Mouse (Mus musculus) neutrophil, adult 65 days (primary cell): ENCODE data around the gene Srrd. TPM values are rescaled to one million over a fixed set of nuclear protein-coding genes. Genes with fewer than 3 reads are reported as not detected.

ENCODE experiments used
- total RNA-seq: library from RNA; stranded (reverse); gene quantifications from 2 replicates; pipeline ENCODE4 v1.2.4, GENCODE M21; 2023

The Srrd gene
- total RNA-seq: 28.2 and 31.0 TPM in 2 replicates

GRCm38 (mm10) chr5:112342463-112343204, at the start of gene Srrd, which contains the start of gene Hps4:
Gene Srrd (minus strand): TSS chr5:112343040.
Gene Hps4 (plus strand): TSS chr5:112343083.

GRCm38 (mm10) chr5:112355910-112356309, 13.1 kb upstream of the Srrd start, which contains the start of gene Gm6583:
Gene Gm6583 (minus strand): TSS chr5:112356033.

GRCm38 (mm10) chr5:112325546-112326445, 17.0 kb downstream of the Srrd start, which contains the start of gene Tfip11:
Gene Tfip11 (plus strand): TSS chr5:112326358.

Other genes with a start within 250 kb of the Srrd start
- gene Cryba4, start 90.5 kb downstream of the Srrd start, total RNA-seq: 1.6 and 4.0 TPM in 2 replicates
- gene Crybb1, start 87.2 kb downstream of the Srrd start, total RNA-seq: 0.60 and 1.1 TPM in 2 replicates
- gene Tpst2, start 66.3 kb downstream of the Srrd start, total RNA-seq: 71.2 and 85.3 TPM in 2 replicates
- 93.1 and 115 TPM in 2 replicates for gene Tfip11, start 16.7 kb downstream of the Srrd start, total RNA-seq
- gene Hps4, start within 50 bp of the Srrd start, total RNA-seq: 17.6 and 21.3 TPM in 2 replicates
- gene Gm6583, start 13.0 kb upstream of the Srrd start, total RNA-seq: not detected in 2 replicates
- gene Asphd2, start 51.8 kb upstream of the Srrd start, total RNA-seq: not detected in 2 replicates
- gene Gm6588, start 106.4 kb upstream of the Srrd start, total RNA-seq: not detected in 2 replicates
- gene Sez6l, start 234.1 kb upstream of the Srrd start, total RNA-seq: not detected in 2 replicates